Mouse (Mus musculus) spleen, adult 2 months (tissue): ENCODE results near the gene Abhd14a. TPM values are rescaled to one million over a fixed set of nuclear protein-coding genes. Genes with fewer than 3 reads are reported as not detected.
A peak's percentile ranks its signal among the peaks of the same experiment; 100 is the strongest.

Experiments
- DNase-seq, 2 experiments: peaks; one replicate each; pipeline versions ENCODE4 v3.0.0 to v3.0.0-alpha.2; 2012 to 2021; ENCODE audit warnings: low spot score in 2 of 2, low read depth in 1 of 2
- H3K27ac ChIP-seq: fragments of 200-500 bp; 2 replicates; pipeline ENCODE4 v1.5.1; 2012; ENCODE audit warnings: low read length, inconsistent platforms; ENCODE audit not compliant: insufficient read depth
- H3K27me3 ChIP-seq: fragments of 200-500 bp; 2 replicates; pipeline ENCODE4 v1.6.1; 2012; ENCODE audit warnings: mild to moderate bottlenecking, moderate library complexity, low read length, inconsistent platforms; ENCODE audit not compliant: control insufficient read depth, insufficient read depth
- H3K36me3 ChIP-seq: fragments of 200-500 bp; 2 replicates; pipeline ENCODE4 v1.6.1; 2012; ENCODE audit warnings: mild to moderate bottlenecking, low read length, inconsistent platforms; ENCODE audit not compliant: control insufficient read depth, insufficient read depth
- H3K4me1 ChIP-seq: fragments of 200-500 bp; 2 replicates; pipeline ENCODE4 v1.6.1; 2011; ENCODE audit warnings: inconsistent platforms; ENCODE audit not compliant: control insufficient read depth, insufficient read depth, insufficient read length
- H3K4me3 ChIP-seq: fragments of 200-500 bp; 2 replicates; pipeline ENCODE4 v1.5.1; 2011; ENCODE audit warnings: mild to moderate bottlenecking, inconsistent platforms; ENCODE audit not compliant: insufficient read depth, insufficient read length; ENCODE audit errors: extremely low read depth
- CTCF ChIP-seq: fragments of 200-500 bp; IDR thresholded peaks from 2 replicates; pipeline ENCODE4 v1.5.1; 2011; ENCODE audit warnings: mild to moderate bottlenecking, inconsistent platforms; ENCODE audit not compliant: insufficient read depth, insufficient read length, insufficient replicate concordance; ENCODE audit errors: extremely low read depth
- POLR2A ChIP-seq: fragments of 200-500 bp; IDR thresholded peaks from 2 replicates; pipeline ENCODE4 v1.6.1; 2011; ENCODE audit warnings: low read depth, low read length, inconsistent platforms
- WGBS: fragments of 180-500 bp; shearing (Covaris S2); methylation state at CpG from one replicate; pipeline ENCODE4 v1.1.7; 2018; 5-methylcytosine and 5-hydroxymethylcytosine counted together
- polyA plus RNA-seq: library from polyadenylated mRNA; depleted of rRNA; stranded (reverse); fragments of >200 nt; gene quantifications from 2 replicates; pipeline ENCODE4 v1.2.3, GENCODE M21; 2012

Gene Abhd14a
- polyA plus RNA-seq, 1 experiment, result 11.5 TPM

DNA sequence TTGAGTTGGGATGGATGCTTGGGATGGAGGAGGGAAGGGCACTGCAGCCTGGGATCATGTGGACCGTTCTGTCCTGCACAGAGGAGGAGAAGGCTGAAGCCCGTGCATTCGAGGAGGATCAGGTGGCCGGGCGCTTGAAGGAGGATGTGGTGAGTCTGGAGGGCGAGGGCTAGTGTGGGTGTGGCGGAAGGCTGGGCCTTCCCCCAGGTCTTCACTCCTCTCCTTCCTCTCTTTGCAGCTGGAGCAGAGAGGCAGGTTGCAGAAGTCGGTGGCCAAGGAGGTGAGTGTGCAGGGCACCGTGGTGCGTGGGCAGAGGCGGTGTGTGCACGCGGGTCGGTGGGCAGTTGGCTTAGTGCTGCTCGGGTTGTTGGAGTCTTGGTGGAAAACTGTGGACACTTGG is 33.6 kb upstream of the Abhd14a start:
- Histone ChIP-seq H3K27ac (no peak overlapping the region), H3K4me1 (peaks cover 11% of the 10 kb centered on the region; the same call in 1 of the 2 replicates), H3K27me3 (no peaks in the 10 kb centered on the region), H3K4me3 (no peak overlapping the region), H3K36me3 (peaks cover 33% of the 10 kb centered on the region)
- TF ChIP-seq CTCF, result no peak
- peak in 1 of 2 experiments; percentile 3 for DNase-seq
- WGBS, result 43% methylated on average over 15 of the region's 15 CpGs

GRCm38 (mm10) chr9:106480541-106480940 is 33.1 kb upstream of the Abhd14a start:
- H3K4me1 ChIP-seq, result peaks cover 11% of the 10 kb centered on the region; the same call in 1 of the 2 replicates
- no peak overlapping the region for H3K27ac ChIP-seq
- no peak overlapping the region for H3K4me3 ChIP-seq
- no peaks in the 10 kb centered on the region for H3K27me3 ChIP-seq
- no peak for TF ChIP-seq CTCF
- TF ChIP-seq POLR2A, result no peak
- H3K36me3 ChIP-seq, result peaks cover 30% of the 10 kb centered on the region
- 91% methylated on average over 7 of the region's 7 CpGs for WGBS
- DNase-seq, result peak in 1 of 2 experiments; percentile 2

DNA sequence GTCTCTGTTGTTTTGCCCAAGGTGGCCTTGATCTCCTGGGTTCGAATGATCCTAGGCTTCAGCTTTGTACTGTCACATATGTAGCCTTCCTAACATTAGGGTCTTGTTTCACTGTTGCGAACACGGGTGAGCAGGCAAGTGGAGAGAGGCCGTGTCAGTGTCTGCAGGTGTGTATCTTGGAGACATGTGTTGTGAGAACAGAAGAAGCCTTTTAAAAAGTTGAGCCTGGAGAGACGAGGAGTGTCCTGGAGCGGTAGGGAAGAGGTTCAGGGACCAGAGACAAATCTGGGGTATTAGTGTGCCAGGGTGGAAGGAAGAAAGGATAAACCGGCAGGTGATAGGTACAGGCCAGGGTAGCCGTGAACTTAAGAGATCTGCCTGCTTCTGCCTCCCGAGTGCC is 30.6 kb upstream of the Abhd14a start:
- TF ChIP-seq POLR2A (no peak), CTCF (no peak)
- WGBS, result 74% methylated on average over 9 of the region's 9 CpGs
- H3K27me3 ChIP-seq, result no peaks in the 10 kb centered on the region

GRCm38 (mm10) chr9:106477649-106478048 is 30.2 kb upstream of the Abhd14a start:
- H3K4me1 ChIP-seq, result peaks cover 15% of the 10 kb centered on the region; the same call in 1 of the 2 replicates

More for the DNA sequence above, 30.6 kb upstream of the Abhd14a start:
- Histone ChIP-seq H3K27ac (no peak overlapping the region), H3K36me3 (peaks cover 12% of the 10 kb centered on the region), H3K4me1 (peaks cover 15% of the 10 kb centered on the region; the same call in 1 of the 2 replicates), H3K4me3 (peak overlapping the region; percentile 65; the same call in 1 of the 2 replicates)
- no peak for DNase-seq

DNA sequence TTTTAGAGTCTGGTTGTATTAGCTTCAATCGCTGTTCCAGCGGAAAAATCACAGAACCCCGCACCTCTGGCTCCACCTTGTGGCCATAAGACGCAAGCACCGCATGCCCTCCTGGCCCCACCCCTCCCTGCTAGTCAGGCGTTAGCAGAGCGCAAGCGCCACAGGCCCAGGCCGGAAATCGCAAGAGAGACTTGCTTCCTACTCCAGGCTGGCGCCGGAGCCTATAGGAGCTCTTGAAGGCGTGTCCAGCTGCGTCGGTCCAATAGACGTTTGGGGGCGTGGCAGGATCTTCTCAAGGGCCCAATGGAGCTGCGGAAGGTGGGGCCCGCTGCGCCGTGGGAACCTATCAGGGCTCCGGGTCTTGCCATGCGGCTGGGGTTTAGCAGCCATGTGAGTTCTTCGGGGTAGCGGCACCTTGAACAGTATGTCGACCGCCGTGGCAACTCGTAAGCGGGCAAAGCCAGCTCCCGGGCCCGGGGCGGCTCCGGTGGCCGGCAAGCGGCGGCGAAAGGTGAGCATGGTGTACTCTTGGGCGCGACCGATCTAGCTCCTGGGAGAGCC is 29.5 kb upstream of the Abhd14a start, which contains the start of gene Parp3:
Parp3 (minus strand) TSS at position 26 of the 561 bp plus-strand sequence.
- Histone ChIP-seq H3K36me3 (peaks cover 6% of the 10 kb centered on the region; the same call in 1 of the 2 replicates), H3K4me1 (peaks cover 15% of the 10 kb centered on the region; the same call in 1 of the 2 replicates), H3K27me3 (no peaks in the 10 kb centered on the region), H3K4me3 (peak within 1 kb of the TSS; percentile 65), H3K27ac (peak within 1 kb of the TSS; percentile 76)
- WGBS, result under 1% methylated on average over 41 of the region's 41 CpGs
- DNase-seq, result peak; percentile 98 to 99
- TF ChIP-seq POLR2A (peak; percentile 23; the same call in 1 of the 2 replicates), CTCF (peak; percentile 97)

More at GRCm38 (mm10) chr9:106477649-106478048, 30.2 kb upstream of the Abhd14a start:
- DNase-seq, result peak in 1 of 2 experiments; percentile 1
- H3K4me3 ChIP-seq, result peak overlapping the region; percentile 65
- WGBS, result 2% methylated on average over 16 of the region's 16 CpGs
- TF ChIP-seq CTCF (no peak), POLR2A (no peak)
- H3K27me3 ChIP-seq, result no peaks in the 10 kb centered on the region
- no peak overlapping the region for H3K27ac ChIP-seq
- peaks cover 8% of the 10 kb centered on the region for H3K36me3 ChIP-seq

- peak; percentile 18; the same call in 1 of the 2 replicates for TF ChIP-seq POLR2A
- no peak for TF ChIP-seq CTCF
- peaks cover 15% of the 10 kb centered on the region; the same call in 1 of the 2 replicates for H3K4me1 ChIP-seq
- H3K4me3 ChIP-seq, result peak overlapping the region; percentile 64
- WGBS, result 8% methylated on average over 16 of the region's 16 CpGs
- H3K36me3 ChIP-seq, result peaks cover 5% of the 10 kb centered on the region; the same call in 1 of the 2 replicates
- H3K27ac ChIP-seq, result peak overlapping the region; percentile 76
- DNase-seq, result peak in 1 of 2 experiments; percentile 81
- H3K27me3 ChIP-seq, result no peaks in the 10 kb centered on the region
Observed at GRCm38 (mm10) chr9:106476002-106476923, 28.8 kb upstream of the Abhd14a start.
